Mouse (Mus musculus): Measurements from ENCODE around the gene Olfr1121.

GRCm38 (mm10) chr2:87383935-87384334 is 14.2 kb downstream of the Olfr1121 start:
- TF ChIP-seq POLR2A (IDR thresholded peaks at IDR 0.05; ENCODE audit: borderline replicate concordance, low read depth, low read length) = no peak
- no peak for TF ChIP-seq CTCF (IDR thresholded peaks at IDR 0.05; ENCODE audit: low read depth, low read length)
